27 mouse cellular contexts compared by ENCODE assay signal in the genomic region with DNA sequence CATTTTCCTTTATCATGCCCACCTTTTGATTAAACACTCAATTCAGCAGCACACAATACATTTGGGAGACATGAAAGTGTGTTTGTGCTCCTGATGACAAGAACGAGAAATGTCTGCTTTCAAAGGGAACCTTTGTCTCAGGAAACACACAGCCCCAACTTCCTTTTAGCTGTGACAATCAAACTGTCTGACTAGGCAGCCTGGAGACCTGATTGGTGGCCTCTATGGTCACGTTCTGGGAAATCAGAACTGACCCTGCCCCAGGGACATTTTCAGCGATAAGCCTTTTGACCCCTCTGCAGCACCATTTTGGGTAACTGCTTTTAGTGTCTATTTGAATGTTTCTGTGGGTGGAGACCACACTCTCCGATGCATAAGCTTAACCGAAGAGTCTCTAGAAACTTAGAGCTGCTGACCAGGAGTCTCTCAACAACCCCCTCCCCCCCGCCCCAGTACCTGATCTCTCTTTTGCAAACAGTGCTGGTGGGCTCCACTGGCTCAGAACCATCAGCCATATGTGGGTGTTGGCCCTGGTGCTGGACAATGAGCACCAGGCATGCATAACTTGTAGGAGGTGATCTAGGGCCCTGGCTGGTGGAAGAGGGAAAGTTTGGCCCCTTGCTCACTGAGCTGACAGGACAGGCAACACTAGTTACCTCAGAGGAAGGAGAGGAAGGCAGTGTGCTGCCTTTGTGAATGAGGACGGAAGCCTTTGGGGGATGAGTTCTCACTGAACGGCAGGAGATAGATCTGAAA. TPM values are rescaled to one million over a fixed set of nuclear protein-coding genes. Genes with fewer than 3 reads are reported as not detected.
DNase-seq lines count a peak whose midpoint lies in the region; ATAC-seq lines count a peak whose summit lies in the region.
"Had no signal": no experiment of that assay in that cellular context is flagged by ENCODE, and none has a peak within 500 bp of the region (broad histone marks: within the 10 kb centered on the region; RNA-seq: fewer than 3 reads in every experiment).

No protein-coding gene starts in this region.

- no peak overlapping the region for H3K4me2 ChIP-seq in intestine, embryonic 16.5 days (ENCODE audit: low read depth, low read length)
- H3K4me2 ChIP-seq: forebrain, embryonic 12.5 days; limb, embryonic 15.5 days; stomach, embryonic 15.5 days had no signal

- no peaks in the 10 kb centered on the region for H3K9me3 ChIP-seq in intestine, embryonic 16.5 days (ENCODE audit: control insufficient read depth, low read length)
- H3K9me3 ChIP-seq: forebrain, embryonic 12.5 days; limb, embryonic 15.5 days; stomach, embryonic 15.5 days had no signal

- no peak overlapping the region for H3K27ac ChIP-seq in intestine, embryonic 16.5 days (ENCODE audit: low read length)
- H3K27ac ChIP-seq: forebrain, embryonic 12.5 days; limb, embryonic 15.5 days; stomach, embryonic 15.5 days had no signal

- H3K36me3 ChIP-seq in intestine, embryonic 16.5 days (ENCODE audit: control insufficient read depth, insufficient read depth, low read length) = no peaks in the 10 kb centered on the region
- H3K36me3 ChIP-seq: forebrain, embryonic 12.5 days; limb, embryonic 15.5 days; stomach, embryonic 15.5 days had no signal

- DNase-seq in heart, adult 11 months = peak; percentile 49
- no peak for DNase-seq in heart, postnatal 4 days
- peak; percentile 8 for DNase-seq in kidney, postnatal 10 days
- no peak for DNase-seq in kidney, adult 8-10 months
- DNase-seq: adrenal gland, postnatal 36 days; cerebellum, adult 11-12 months; cerebellum, postnatal 14 days; gastrocnemius, postnatal 14 days; heart, postnatal 10 days; liver, postnatal 0 days; lung, postnatal 10 days; thymus, adult 2 months had no signal

- no peak overlapping the region for H3K9ac ChIP-seq in intestine, embryonic 16.5 days (ENCODE audit: low read depth, low read length)
- H3K9ac ChIP-seq: forebrain, embryonic 12.5 days; limb, embryonic 15.5 days; liver, postnatal 0 days; stomach, embryonic 15.5 days had no signal

- no peaks in the 10 kb centered on the region for H3K4me1 ChIP-seq in intestine, embryonic 16.5 days (ENCODE audit: control insufficient read depth, insufficient read depth, low read length)
- H3K4me1 ChIP-seq: forebrain, embryonic 12.5 days; limb, embryonic 15.5 days; stomach, embryonic 15.5 days had no signal

- no peak overlapping the region for H3K4me3 ChIP-seq in intestine, embryonic 16.5 days (ENCODE audit: low read length)
- H3K4me3 ChIP-seq: forebrain, embryonic 12.5 days; limb, embryonic 15.5 days; stomach, embryonic 15.5 days had no signal

- peak; percentile 57 for ATAC-seq in common myeloid progenitor, adult 5-6 weeks (replicated peaks; ENCODE audit: low read depth, poor library complexity, severe bottlenecking)
- ATAC-seq in megakaryocyte progenitor cell, adult 5-6 weeks (replicated peaks; ENCODE audit: poor library complexity) = peak; percentile 51; the same call in 1 of the 2 replicates
- ATAC-seq in intestine, embryonic 16.5 days = no peak
- ATAC-seq: hindbrain, embryonic 16.5 days; intestine, postnatal 0 days; liver, postnatal 0 days; midbrain, embryonic 16.5 days had no signal

- 71% methylated on average over 8 of the region's 8 CpGs for WGBS in intestine, embryonic 16.5 days

- H3K27me3 ChIP-seq in intestine, embryonic 16.5 days (replicated peaks; ENCODE audit: control insufficient read depth, insufficient read depth, low read length) = no peaks in the 10 kb centered on the region
- H3K27me3 ChIP-seq: forebrain, embryonic 12.5 days; limb, embryonic 15.5 days; stomach, embryonic 15.5 days had no signal

RNA-seq across cellular contexts. Expression of a gene that starts 13.0 kb away (rescaled TPM):
- total RNA-seq in heart, postnatal 4 days (2021) = not detected
- total RNA-seq in common myeloid progenitor, adult 5-6 weeks (2017) = 0.64 TPM in 1 of 2 replicates, not detected in the other
- total RNA-seq in megakaryocyte progenitor cell, adult 5-6 weeks (2015) = not detected in 2 replicates
- 0.14 TPM in 1 of 2 replicates, not detected in the other for total RNA-seq in megakaryocyte progenitor cell, adult 5-6 weeks (2017)
- 0.05 TPM in 1 of 2 replicates, not detected in the other for polyA plus RNA-seq in intestine, embryonic 16.5 days (2015; fragmentation: Nextera tagmentation; extraction: Ambion mirVana)
- total RNA-seq: adrenal gland, postnatal 36 days; ES-E14; gastrocnemius, postnatal 14 days; heart, postnatal 10 days; left cerebral cortex, adult 18-20 months; left cerebral cortex, postnatal 36 days; megakaryocyte-erythroid progenitor cell, adult 5-6 weeks had no signal
- polyA plus RNA-seq: C2C12; forebrain, embryonic 12.5 days; hindbrain, embryonic 16.5 days; intestine, postnatal 0 days; midbrain, embryonic 16.5 days; thymus, adult 2 months; urinary bladder, adult 2 months had no signal

RNA-seq across cellular contexts. Expression of a gene that starts 22.7 kb away (rescaled TPM):
- total RNA-seq in heart, postnatal 4 days (2021) = under 1 TPM; 0.14 TPM
- 0.91 TPM in 1 of 2 replicates, not detected in the other for total RNA-seq in common myeloid progenitor, adult 5-6 weeks (2017)
- total RNA-seq in megakaryocyte progenitor cell, adult 5-6 weeks (2015) = not detected in 2 replicates
- 0.34 TPM in 1 of 2 replicates, not detected in the other for total RNA-seq in megakaryocyte progenitor cell, adult 5-6 weeks (2017)
- not detected in 2 replicates for polyA plus RNA-seq in intestine, embryonic 16.5 days (2015; fragmentation: Nextera tagmentation; extraction: Ambion mirVana)
- total RNA-seq: adrenal gland, postnatal 36 days; ES-E14; gastrocnemius, postnatal 14 days; heart, postnatal 10 days; left cerebral cortex, adult 18-20 months; left cerebral cortex, postnatal 36 days; megakaryocyte-erythroid progenitor cell, adult 5-6 weeks had no signal
- polyA plus RNA-seq: C2C12; forebrain, embryonic 12.5 days; hindbrain, embryonic 16.5 days; intestine, postnatal 0 days; limb, embryonic 15.5 days; liver, postnatal 0 days; stomach, embryonic 15.5 days had no signal

RNA-seq across cellular contexts. Expression of a gene that starts 57.0 kb away (rescaled TPM):
- 1 to 10 TPM; 1.3 to 1.8 TPM for total RNA-seq in heart, postnatal 4 days (2021)
- total RNA-seq in common myeloid progenitor, adult 5-6 weeks (2017) = 1.7 and 4.2 TPM in 2 replicates
- 1.1 and 1.2 TPM in 2 replicates for total RNA-seq in megakaryocyte progenitor cell, adult 5-6 weeks (2015)
- total RNA-seq in megakaryocyte progenitor cell, adult 5-6 weeks (2017) = 0.96 and 1.5 TPM in 2 replicates
- polyA plus RNA-seq in intestine, embryonic 16.5 days (2015; fragmentation: Nextera tagmentation; extraction: Ambion mirVana) = 0.56 and 0.66 TPM in 2 replicates
- polyA plus RNA-seq: liver, postnatal 0 days; thymus, adult 2 months had no signal

RNA-seq across cellular contexts. Expression of a gene that starts 58.2 kb away (rescaled TPM):
- not detected for total RNA-seq in heart, postnatal 4 days (2021)
- not detected in 2 replicates for total RNA-seq in common myeloid progenitor, adult 5-6 weeks (2017)
- total RNA-seq in megakaryocyte progenitor cell, adult 5-6 weeks (2015) = not detected in 2 replicates
- not detected in 2 replicates for total RNA-seq in megakaryocyte progenitor cell, adult 5-6 weeks (2017)
- 0.64 and 1.8 TPM in 2 replicates for polyA plus RNA-seq in intestine, embryonic 16.5 days (2015; fragmentation: Nextera tagmentation; extraction: Ambion mirVana)
- total RNA-seq: ES-E14; gastrocnemius, postnatal 14 days; heart, postnatal 10 days; megakaryocyte-erythroid progenitor cell, adult 5-6 weeks had no signal
- polyA plus RNA-seq: C2C12; forebrain, embryonic 12.5 days; hindbrain, embryonic 16.5 days; midbrain, embryonic 16.5 days; urinary bladder, adult 2 months had no signal

Comparison
In these comparisons a context has a peak if more than half of its experiments do, and no peak if none do; other contexts are left out.
1. DNase-seq: peak in heart, adult 11 months (single experiment) and kidney, postnatal 10 days (single experiment); none in heart, postnatal 4 days (single experiment) and kidney, adult 8-10 months (0 of 2).